Mouse (Mus musculus): ENCODE results near the gene Hoxb7.
A peak's percentile ranks its signal among the peaks of the same experiment; 100 is the strongest.

The Hoxb7 gene

GRCm38 (mm10) chr11:96300354-96301063, 14.1 kb downstream of the Hoxb7 start:
- no peak for DNase-seq (ENCODE audit: low spot score)

GRCm38 (mm10) chr11:96301064-96301431, 14.6 kb downstream of the Hoxb7 start:
- no peak for DNase-seq (ENCODE audit: low spot score)

- peak; percentile 66 for DNase-seq (ENCODE audit: low spot score)
Measured at GRCm38 (mm10) chr11:96301837-96302236, 15.4 kb downstream of the Hoxb7 start.

- DNase-seq (ENCODE audit: low spot score) = no peak
Measured at GRCm38 (mm10) chr11:96302381-96303150, 16.1 kb downstream of the Hoxb7 start.

- DNase-seq (ENCODE audit: low spot score) = peak; percentile 87
Measured at GRCm38 (mm10) chr11:96303151-96304099, 17.0 kb downstream of the Hoxb7 start, which contains the start of gene Hoxb5. TSS of gene Hoxb5 (plus strand) at chr11:96303336.

GRCm38 (mm10) chr11:96304381-96305195, 18.2 kb downstream of the Hoxb7 start:
- no peak for DNase-seq (ENCODE audit: low spot score)

GRCm38 (mm10) chr11:96305505-96306182, 19.2 kb downstream of the Hoxb7 start:
- no peak for DNase-seq (ENCODE audit: low spot score)

- DNase-seq (ENCODE audit: low spot score) = no peak
Measured at GRCm38 (mm10) chr11:96306183-96306907, 19.9 kb downstream of the Hoxb7 start.

- no peak for DNase-seq (ENCODE audit: low spot score)
Measured at GRCm38 (mm10) chr11:96306908-96307269, 20.5 kb downstream of the Hoxb7 start.

- DNase-seq (ENCODE audit: low spot score) = no peak
Measured at GRCm38 (mm10) chr11:96308763-96309162, 22.3 kb downstream of the Hoxb7 start.

GRCm38 (mm10) chr11:96309288-96309687, 22.9 kb downstream of the Hoxb7 start:
- DNase-seq (ENCODE audit: low spot score) = peak; percentile 71

GRCm38 (mm10) chr11:96310183-96310938, 23.9 kb downstream of the Hoxb7 start:
- DNase-seq (ENCODE audit: low spot score) = no peak

- no peak for DNase-seq (ENCODE audit: low spot score)
Measured at GRCm38 (mm10) chr11:96311097-96311496, 24.7 kb downstream of the Hoxb7 start.

GRCm38 (mm10) chr11:96311520-96312417, 25.3 kb downstream of the Hoxb7 start:
- peak; percentile 81 for DNase-seq (ENCODE audit: low spot score)

GRCm38 (mm10) chr11:96313134-96313533, 26.7 kb downstream of the Hoxb7 start:
- DNase-seq (ENCODE audit: low spot score) = no peak

- DNase-seq (ENCODE audit: low spot score) = no peak
Measured at GRCm38 (mm10) chr11:96313806-96314428, 27.5 kb downstream of the Hoxb7 start.

GRCm38 (mm10) chr11:96314671-96315343, 28.4 kb downstream of the Hoxb7 start:
- DNase-seq (ENCODE audit: low spot score) = no peak
